Mouse (Mus musculus) frontal cortex, postnatal 10 days (tissue): ENCODE data around the gene Rit1.
A peak's percentile ranks its signal among the peaks of the same experiment; 100 is the strongest.
"Not testable (repeated sequence)": the region's sequence is repeated elsewhere in the genome, so short reads cannot be mapped to it uniquely, and the experiment has no call there.

Source experiments
- DNase-seq, 2 experiments: peaks; one replicate each; pipeline ENCODE4 v3.0.0; 2022; ENCODE audit warnings: low spot score in 2 of 2, mixed read lengths in 1 of 2

The Rit1 gene

GRCm38 (mm10) chr3:88738641-88739040 lies 22.0 kb downstream of the Rit1 start:
- peak in 1 of 2 experiments; percentile 46 for DNase-seq

GRCm38 (mm10) chr3:88740147-88740546 lies 23.5 kb downstream of the Rit1 start:
- DNase-seq, result no peak

GRCm38 (mm10) chr3:88745534-88745933 lies 28.9 kb downstream of the Rit1 start:
- no peak for DNase-seq

GRCm38 (mm10) chr3:88746139-88746870 lies 29.7 kb downstream of the Rit1 start:
- DNase-seq, result no peak

GRCm38 (mm10) chr3:88746871-88747231 lies 30.2 kb downstream of the Rit1 start:
- no peak for DNase-seq

- no peak for DNase-seq
These were observed 37.6 kb downstream of the Rit1 start for GRCm38 (mm10) chr3:88754283-88754682.

GRCm38 (mm10) chr3:88755541-88755940 lies 38.9 kb downstream of the Rit1 start:
- no peak for DNase-seq

- no peak for DNase-seq
These were observed 39.6 kb downstream of the Rit1 start for GRCm38 (mm10) chr3:88756276-88756675.

GRCm38 (mm10) chr3:88758045-88758500 lies 41.4 kb downstream of the Rit1 start:
- DNase-seq, result peak; percentile 86 to 90

- DNase-seq, result no peak
These were observed 45.0 kb downstream of the Rit1 start for GRCm38 (mm10) chr3:88761619-88762018.

GRCm38 (mm10) chr3:88762401-88762831 lies 45.8 kb downstream of the Rit1 start:
- DNase-seq, result no peak

GRCm38 (mm10) chr3:88771189-88771940 lies 54.7 kb downstream of the Rit1 start:
- DNase-seq, result peak; percentile 77 to 85

GRCm38 (mm10) chr3:88771941-88772280 lies 55.3 kb downstream of the Rit1 start:
- DNase-seq, result not testable (repeated sequence)

- DNase-seq, result peak; percentile 91 to 94
These were observed 55.8 kb downstream of the Rit1 start for GRCm38 (mm10) chr3:88772399-88772798.

- DNase-seq, result not testable (repeated sequence)
These were observed 56.5 kb downstream of the Rit1 start for GRCm38 (mm10) chr3:88773163-88773562.

GRCm38 (mm10) chr3:88774939-88775841 lies 58.6 kb downstream of the Rit1 start, which contains the start of gene Syt11:
Gene Syt11 (minus strand): TSS chr3:88775164.
- not testable (repeated sequence) for DNase-seq
